Mouse (Mus musculus) testis, adult 2 months (tissue): ENCODE results near the gene Gpr158. TPM values are rescaled to one million over a fixed set of nuclear protein-coding genes. Genes with fewer than 3 reads are reported as not detected.

Experiments used
- H3K27ac ChIP-seq: fragments of 200-500 bp; 2 replicates; pipeline ENCODE4 v1.5.1; 2012; ENCODE audit warnings: low read depth, low read length; ENCODE audit not compliant: control insufficient read depth, insufficient read depth
- H3K27me3 ChIP-seq: fragments of 200-500 bp; 2 replicates; pipeline ENCODE4 v1.6.1; 2012; ENCODE audit warnings: mild to moderate bottlenecking, low read length, moderate library complexity; ENCODE audit not compliant: control insufficient read depth, insufficient read depth
- H3K36me3 ChIP-seq: fragments of 200-500 bp; 2 replicates; pipeline ENCODE4 v1.6.1; 2012; ENCODE audit warnings: mild to moderate bottlenecking, low read length; ENCODE audit not compliant: control insufficient read depth, insufficient read depth
- H3K4me1 ChIP-seq: fragments of 200-500 bp; 2 replicates; pipeline ENCODE4 v1.6.1; 2012; ENCODE audit warnings: low read length; ENCODE audit not compliant: control insufficient read depth, insufficient read depth
- H3K4me3 ChIP-seq: fragments of 200-500 bp; 2 replicates; pipeline ENCODE4 v1.5.1; 2012; ENCODE audit warnings: low read depth, mild to moderate bottlenecking, low read length, moderate library complexity, mixed read lengths; ENCODE audit not compliant: control insufficient read depth
- CTCF ChIP-seq: fragments of 200-500 bp; IDR thresholded peaks from 2 replicates; pipeline ENCODE4 v1.5.1; 2012; ENCODE audit warnings: low read depth, mild to moderate bottlenecking, inconsistent platforms, low read length, moderate library complexity; ENCODE audit not compliant: control insufficient read depth, insufficient read depth, insufficient replicate concordance
- POLR2A ChIP-seq: fragments of 200-500 bp; IDR thresholded peaks from 2 replicates; pipeline ENCODE4 v1.6.1; 2012; ENCODE audit warnings: low read depth, mild to moderate bottlenecking, inconsistent platforms, low read length, moderate library complexity; ENCODE audit not compliant: control insufficient read depth
- polyA plus RNA-seq: library from polyadenylated mRNA; depleted of rRNA; stranded (reverse); fragments of >200 nt; gene quantifications from 2 replicates; pipeline ENCODE4 v1.2.3, GENCODE M21; 2012

Gpr158 gene
- polyA plus RNA-seq, 1 experiment = 0.28 TPM

DNA sequence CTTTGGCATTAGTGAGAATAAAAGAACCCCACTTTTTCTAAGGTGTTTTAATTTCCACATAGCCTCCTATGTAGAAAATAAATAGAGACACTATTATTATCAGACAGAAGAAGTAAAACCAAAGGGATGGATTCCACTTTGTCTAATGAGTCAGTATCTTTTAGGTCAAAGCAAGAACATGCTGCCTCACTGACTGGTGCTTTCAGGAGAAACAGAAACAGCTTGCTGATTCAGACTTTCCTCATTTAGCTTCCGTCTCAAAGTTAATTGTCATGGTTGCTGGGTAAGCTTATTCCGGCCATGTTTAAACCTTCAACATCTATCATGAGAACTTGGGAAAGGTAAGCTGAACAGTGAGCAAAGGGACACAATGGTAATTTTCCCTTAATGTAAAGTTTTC lies 107.6 kb downstream of the Gpr158 start:
- no peak overlapping the region for H3K4me3 ChIP-seq
- H3K27me3 ChIP-seq = no peaks in the 10 kb centered on the region
- TF ChIP-seq CTCF (no peak), POLR2A (no peak)
- no peaks in the 10 kb centered on the region for H3K36me3 ChIP-seq
- H3K4me1 ChIP-seq = no peaks in the 10 kb centered on the region
- H3K27ac ChIP-seq = no peak overlapping the region

DNA sequence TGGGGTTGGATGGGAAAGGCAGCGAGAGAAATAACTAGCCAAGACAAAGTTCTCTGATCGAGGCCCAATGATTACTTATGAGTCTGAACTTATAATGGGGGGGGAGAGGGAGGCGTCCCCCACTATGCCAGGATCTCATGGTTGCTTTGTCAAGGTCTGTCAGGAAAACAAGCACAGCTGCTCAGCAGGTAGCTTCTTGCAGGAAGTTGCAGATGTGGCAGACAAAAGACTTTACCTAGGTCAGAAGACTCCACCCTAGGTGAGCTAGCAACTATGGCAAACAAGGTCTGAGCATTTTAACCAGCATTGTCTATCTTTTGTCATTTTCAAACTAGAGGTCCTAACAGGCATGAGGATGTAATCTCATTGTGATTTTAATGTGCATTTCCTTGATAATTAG lies 129.5 kb downstream of the Gpr158 start:
- no peak for TF ChIP-seq POLR2A
- TF ChIP-seq CTCF = no peak
- Histone ChIP-seq H3K36me3 (no peaks in the 10 kb centered on the region), H3K4me1 (no peaks in the 10 kb centered on the region), H3K27me3 (no peaks in the 10 kb centered on the region), H3K4me3 (no peak overlapping the region), H3K27ac (no peak overlapping the region)

GRCm38 (mm10) chr2:21497965-21498364 lies 130.6 kb downstream of the Gpr158 start:
- H3K4me1 ChIP-seq = no peaks in the 10 kb centered on the region
- no peak overlapping the region for H3K4me3 ChIP-seq
- TF ChIP-seq POLR2A (no peak), CTCF (no peak)
- no peaks in the 10 kb centered on the region for H3K36me3 ChIP-seq
- no peak overlapping the region for H3K27ac ChIP-seq
- no peaks in the 10 kb centered on the region for H3K27me3 ChIP-seq

GRCm38 (mm10) chr2:21499399-21499798 lies 132.1 kb downstream of the Gpr158 start:
- no peaks in the 10 kb centered on the region for H3K4me1 ChIP-seq
- no peak overlapping the region for H3K27ac ChIP-seq
- H3K4me3 ChIP-seq = no peak overlapping the region
- no peaks in the 10 kb centered on the region for H3K27me3 ChIP-seq
- TF ChIP-seq POLR2A (no peak), CTCF (no peak)
- H3K36me3 ChIP-seq = no peaks in the 10 kb centered on the region

GRCm38 (mm10) chr2:21507449-21507848 lies 140.1 kb downstream of the Gpr158 start:
- Histone ChIP-seq H3K27me3 (no peaks in the 10 kb centered on the region), H3K4me3 (no peak overlapping the region), H3K4me1 (no peaks in the 10 kb centered on the region), H3K27ac (no peak overlapping the region), H3K36me3 (no peaks in the 10 kb centered on the region)
- TF ChIP-seq POLR2A (no peak), CTCF (no peak)

- Histone ChIP-seq H3K4me3 (no peak overlapping the region), H3K4me1 (no peaks in the 10 kb centered on the region)
- no peak for TF ChIP-seq POLR2A
- no peak for TF ChIP-seq CTCF
Measured at GRCm38 (mm10) chr2:21530750-21531149, 163.4 kb downstream of the Gpr158 start.

GRCm38 (mm10) chr2:21619180-21619579 lies 251.8 kb downstream of the Gpr158 start:
- no peaks in the 10 kb centered on the region for H3K4me1 ChIP-seq
- H3K27me3 ChIP-seq = no peaks in the 10 kb centered on the region
- H3K4me3 ChIP-seq = no peak overlapping the region
- no peak for TF ChIP-seq CTCF
- TF ChIP-seq POLR2A = no peak
- H3K27ac ChIP-seq = no peak overlapping the region
- H3K36me3 ChIP-seq = no peaks in the 10 kb centered on the region

More at GRCm38 (mm10) chr2:21530750-21531149, 163.4 kb downstream of the Gpr158 start:
- no peak overlapping the region for H3K27ac ChIP-seq
- no peaks in the 10 kb centered on the region for H3K27me3 ChIP-seq
- no peaks in the 10 kb centered on the region for H3K36me3 ChIP-seq

DNA sequence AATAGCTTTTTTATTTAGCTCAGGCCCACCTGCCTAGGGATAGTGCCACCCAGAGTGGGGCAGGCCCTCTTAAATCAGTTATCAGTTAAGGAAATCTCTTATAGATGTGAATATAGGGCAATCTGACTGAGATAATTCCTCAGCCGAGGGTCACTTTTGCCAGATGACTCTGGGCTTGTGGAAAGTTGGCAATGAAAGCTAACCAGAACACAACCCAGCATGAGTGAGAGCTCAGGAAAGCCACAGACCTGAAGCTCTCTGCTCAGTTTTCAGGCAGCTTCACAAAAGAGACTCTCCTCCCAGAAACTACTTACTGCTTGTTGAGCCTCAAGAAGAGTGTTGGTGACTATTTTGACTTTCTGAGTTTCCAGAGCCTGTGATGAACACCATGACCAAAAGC lies 264.8 kb downstream of the Gpr158 start:
- no peak for TF ChIP-seq CTCF
- no peak for TF ChIP-seq POLR2A
- no peak overlapping the region for H3K4me3 ChIP-seq
- no peaks in the 10 kb centered on the region for H3K4me1 ChIP-seq
- H3K36me3 ChIP-seq = no peaks in the 10 kb centered on the region
- H3K27me3 ChIP-seq = no peaks in the 10 kb centered on the region
- H3K27ac ChIP-seq = no peak overlapping the region
